11 mouse cellular contexts compared by ENCODE assay signal in genomic region chr5:134466296-134467029, GRCm38 (mm10). TPM values are rescaled to one million over a fixed set of nuclear protein-coding genes. Genes with fewer than 3 reads are reported as not detected.
A peak's percentile ranks its signal among the peaks of the same experiment; 100 is the strongest.
DNase-seq lines count a peak whose midpoint lies in the region; ATAC-seq lines count a peak whose summit lies in the region.
"Had no signal": no experiment of that assay in that cellular context is flagged by ENCODE, and none has a peak within 500 bp of the region (broad histone marks: within the 10 kb centered on the region; RNA-seq: fewer than 3 reads in every experiment).

No protein-coding gene starts in this region.

- H3K4me2 ChIP-seq in embryonic facial prominence, embryonic 11.5 days (ENCODE audit: low read depth, low read length) = peak overlapping the region; percentile 13; the same call in 1 of the 2 replicates
- H3K4me2 ChIP-seq in forebrain, embryonic 14.5 days (ENCODE audit: low read length) = 0 out of 2 replicates have a peak overlapping the region, but pooled peaks have one; percentile 1
- H3K4me2 ChIP-seq in liver, embryonic 11.5 days = peak overlapping the region; percentile 1; the same call in 1 of the 2 replicates
- H3K4me2 ChIP-seq in neural tube, embryonic 14.5 days (ENCODE audit: low read depth, low read length) = peak overlapping the region; percentile 30; the same call in 1 of the 2 replicates
- H3K4me2 ChIP-seq: limb, embryonic 15.5 days had no signal

- no peak overlapping the region; the same call in 1 of the 2 replicates for H3K27ac ChIP-seq in embryonic facial prominence, embryonic 11.5 days (replicated peaks; ENCODE audit: low read depth, low read length)
- H3K27ac ChIP-seq in forebrain, embryonic 14.5 days (ENCODE audit: low read depth, low read length) = peak overlapping the region; percentile 65
- peak overlapping the region; percentile 57 for H3K27ac ChIP-seq in liver, embryonic 11.5 days (ENCODE audit: low read depth, low read length)
- H3K27ac ChIP-seq in neural tube, embryonic 14.5 days (ENCODE audit: low read depth, low read length) = peak overlapping the region; percentile 66
- H3K27ac ChIP-seq: limb, embryonic 15.5 days had no signal

- ATAC-seq in embryonic facial prominence, embryonic 11.5 days (replicated peaks; ENCODE audit: insufficient number of reproducible peaks, low FRiP score, low TSS enrichment, low read depth) = 0 out of 2 replicates have a peak, but pooled peaks have one; percentile 10
- peak; percentile 77 for ATAC-seq in forebrain, embryonic 14.5 days
- peak; percentile 8; the same call in 1 of the 2 replicates for ATAC-seq in liver, embryonic 11.5 days (replicated peaks; ENCODE audit: low FRiP score)
- ATAC-seq in neural tube, embryonic 14.5 days (ENCODE audit: low read depth) = peak; percentile 56; the same call in 1 of the 2 replicates

- no peaks in the 10 kb centered on the region for H3K36me3 ChIP-seq in embryonic facial prominence, embryonic 11.5 days (replicated peaks; ENCODE audit: control insufficient read depth, insufficient read depth, low read depth, low read length)
- H3K36me3 ChIP-seq in forebrain, embryonic 14.5 days (ENCODE audit: control insufficient read depth, insufficient read depth, low read length) = no peaks in the 10 kb centered on the region
- H3K36me3 ChIP-seq in liver, embryonic 11.5 days (ENCODE audit: control insufficient read depth, insufficient read depth, low read length) = no peaks in the 10 kb centered on the region
- H3K36me3 ChIP-seq in neural tube, embryonic 14.5 days (ENCODE audit: control insufficient read depth, insufficient read depth, low read length) = no peaks in the 10 kb centered on the region
- H3K36me3 ChIP-seq: limb, embryonic 15.5 days had no signal

- H3K4me3 ChIP-seq in embryonic facial prominence, embryonic 11.5 days (ENCODE audit: low read depth, low read length) = no peak overlapping the region
- H3K4me3 ChIP-seq in forebrain, embryonic 14.5 days (ENCODE audit: low read depth, low read length) = no peak overlapping the region
- H3K4me3 ChIP-seq in liver, embryonic 11.5 days (ENCODE audit: low read depth, low read length) = no peak overlapping the region
- no peak overlapping the region for H3K4me3 ChIP-seq in neural tube, embryonic 14.5 days (ENCODE audit: low read depth, low read length)
- H3K4me3 ChIP-seq: limb, embryonic 15.5 days had no signal

- H3K9ac ChIP-seq in embryonic facial prominence, embryonic 11.5 days (replicated peaks; ENCODE audit: low read length) = no peak overlapping the region
- peak overlapping the region; percentile 13; the same call in 1 of the 2 replicates for H3K9ac ChIP-seq in forebrain, embryonic 14.5 days (ENCODE audit: low read length)
- H3K9ac ChIP-seq in liver, embryonic 11.5 days (ENCODE audit: low read depth, low read length) = 0 out of 2 replicates have a peak overlapping the region, but pooled peaks have one; percentile 10
- H3K9ac ChIP-seq in neural tube, embryonic 14.5 days (replicated peaks; ENCODE audit: low read depth, low read length) = no peak overlapping the region
- H3K9ac ChIP-seq: limb, embryonic 15.5 days had no signal

- H3K9me3 ChIP-seq in embryonic facial prominence, embryonic 11.5 days (replicated peaks; ENCODE audit: control insufficient read depth, low read length) = no peaks in the 10 kb centered on the region
- no peaks in the 10 kb centered on the region for H3K9me3 ChIP-seq in forebrain, embryonic 14.5 days (replicated peaks; ENCODE audit: control insufficient read depth, low read length)
- no peaks in the 10 kb centered on the region for H3K9me3 ChIP-seq in liver, embryonic 11.5 days (ENCODE audit: control insufficient read depth, low read length)
- no peaks in the 10 kb centered on the region for H3K9me3 ChIP-seq in neural tube, embryonic 14.5 days (ENCODE audit: control insufficient read depth, low read length)
- H3K9me3 ChIP-seq: limb, embryonic 15.5 days had no signal

- H3K27me3 ChIP-seq in embryonic facial prominence, embryonic 11.5 days (ENCODE audit: control insufficient read depth, insufficient read depth, low read length) = no peaks in the 10 kb centered on the region
- H3K27me3 ChIP-seq in forebrain, embryonic 14.5 days (replicated peaks; ENCODE audit: control insufficient read depth, insufficient read depth, low read length) = no peaks in the 10 kb centered on the region
- H3K27me3 ChIP-seq in liver, embryonic 11.5 days (replicated peaks; ENCODE audit: control insufficient read depth, insufficient read depth, low read length) = no peaks in the 10 kb centered on the region
- H3K27me3 ChIP-seq in neural tube, embryonic 14.5 days (ENCODE audit: control insufficient read depth, insufficient read depth, low read length) = no peaks in the 10 kb centered on the region
- H3K27me3 ChIP-seq: limb, embryonic 15.5 days had no signal

- peaks cover 8% of the 10 kb centered on the region for H3K4me1 ChIP-seq in embryonic facial prominence, embryonic 11.5 days (ENCODE audit: control insufficient read depth, insufficient read depth, low read length)
- H3K4me1 ChIP-seq in forebrain, embryonic 14.5 days (ENCODE audit: control insufficient read depth, insufficient read depth, low read length) = no peaks in the 10 kb centered on the region; the same call in 1 of the 2 replicates
- H3K4me1 ChIP-seq in liver, embryonic 11.5 days (replicated peaks; ENCODE audit: control insufficient read depth, insufficient read depth, low read length) = peaks cover 50% of the 10 kb centered on the region
- H3K4me1 ChIP-seq in neural tube, embryonic 14.5 days (ENCODE audit: control insufficient read depth, insufficient read depth, low read length) = peaks cover 12% of the 10 kb centered on the region

- DNase-seq in embryonic facial prominence, embryonic 11.5 days (ENCODE audit: low spot score) = peak; percentile 70
- peak; percentile 72 for DNase-seq in forebrain, embryonic 14.5 days (ENCODE audit: low spot score)
- no peak for DNase-seq in liver, embryonic 11.5 days (ENCODE audit: low spot score)
- DNase-seq in cerebellum, adult 9-10 months = no peak
- DNase-seq in cerebellum, adult 8-10 months = no peak
- no peak for DNase-seq in heart, adult 18-20 months
- DNase-seq: gastrocnemius, postnatal 14 days; kidney, adult 8-10 months; thymus, postnatal 14 days had no signal

- 12% methylated on average over 21 of the region's 21 CpGs for WGBS in embryonic facial prominence, embryonic 11.5 days
- WGBS in forebrain, embryonic 14.5 days = 13% methylated on average over 21 of the region's 21 CpGs
- WGBS in liver, embryonic 11.5 days = 40% methylated on average over 21 of the region's 21 CpGs
- WGBS in neural tube, embryonic 14.5 days = 10% methylated on average over 21 of the region's 21 CpGs

RNA-seq across cellular contexts. Expression of gene Gtf2ird1, which starts 9.9 kb away (rescaled TPM):
- 99.8 and 104 TPM in 2 replicates for polyA plus RNA-seq in embryonic facial prominence, embryonic 11.5 days (2014; fragmentation: Nextera tagmentation; extraction: Ambion mirVana)
- 50.9 and 60.7 TPM in 2 replicates for polyA plus RNA-seq in forebrain, embryonic 14.5 days (2014; fragmentation: Nextera tagmentation; extraction: Ambion mirVana)
- polyA plus RNA-seq in liver, embryonic 11.5 days (2014; fragmentation: Nextera tagmentation; extraction: Ambion mirVana) = 46.7 and 51.8 TPM in 2 replicates
- 60.3 and 63.4 TPM in 2 replicates for polyA plus RNA-seq in neural tube, embryonic 14.5 days (2014; fragmentation: Nextera tagmentation; extraction: Ambion mirVana)
- total RNA-seq in heart, adult 18-20 months (2021) = 10 to 100 TPM; 18.2 to 20.5 TPM

Comparison
In these comparisons a context has a peak if more than half of its experiments do, and no peak if none do; other contexts are left out.
1. ATAC-seq: peak in every context shown above with its lines; median percentile 77 in forebrain, embryonic 14.5 days; 56 in neural tube, embryonic 14.5 days; 10 in embryonic facial prominence, embryonic 11.5 days; 8 in liver, embryonic 11.5 days.
2. DNase-seq: peak in embryonic facial prominence, embryonic 11.5 days (single experiment) and forebrain, embryonic 14.5 days (single experiment); none in liver, embryonic 11.5 days (single experiment), cerebellum, adult 9-10 months (single experiment), cerebellum, adult 8-10 months (single experiment) and heart, adult 18-20 months (0 of 2).
3. H3K9ac ChIP-seq: peak in forebrain, embryonic 14.5 days (single experiment) and liver, embryonic 11.5 days (single experiment); none in embryonic facial prominence, embryonic 11.5 days (single experiment) and neural tube, embryonic 14.5 days (single experiment).
4. Peak in every context shown above with its lines, with median percentiles within 50 percentile points of each other: H3K4me2 ChIP-seq.